Mouse (Mus musculus) adrenal gland, postnatal 4 days (tissue): Measurements from ENCODE around the gene Ap5s1. TPM values are rescaled to one million over a fixed set of nuclear protein-coding genes. Genes with fewer than 3 reads are reported as not detected.

Experiments used
- DNase-seq, 2 experiments: peaks; one replicate each; pipeline ENCODE4 v3.0.0; 2021 to 2022; ENCODE audit warnings: low spot score in 2 of 2, mixed read lengths in 2 of 2
- total RNA-seq, 2 experiments: library from RNA; stranded (reverse); gene quantifications; 2 replicates each; pipeline ENCODE4 v1.2.3; 2021

Ap5s1 gene
- total RNA-seq, 2 experiments from 2014 or later: 23.9 to 24.8 TPM

GRCm38 (mm10) chr2:131261481-131262212 is 54.8 kb downstream of the Ap5s1 start:
- no peak for DNase-seq

- DNase-seq: peak; percentile 86 to 92
These were observed 55.4 kb downstream of the Ap5s1 start, which contains the start of gene Pank2 for GRCm38 (mm10) chr2:131262213-131262672. Pank2 (plus strand) TSS chr2:131262495.

Other genes starting within 250 kb of the Ap5s1 start
- gene Gfra4, start 164.0 kb upstream of the Ap5s1 start, total RNA-seq: 10 to 100 TPM; 10.1 to 11.4 TPM
- gene Adam33, start 143.3 kb upstream of the Ap5s1 start, total RNA-seq: 1 to 10 TPM; 5.6 to 6.8 TPM
- gene Siglec1, start 120.3 kb upstream of the Ap5s1 start, total RNA-seq: 1 to 10 TPM; 2.6 to 3.0 TPM
- gene Hspa12b, start 79.8 kb upstream of the Ap5s1 start, total RNA-seq: 10 to 100 TPM; 20.7 to 23.0 TPM
- not detected for gene Gm11037, start 73.6 kb upstream of the Ap5s1 start, total RNA-seq
- gene 1700037H04Rik, start 47.0 kb upstream of the Ap5s1 start, total RNA-seq: 10 to 100 TPM; 42.1 to 47.4 TPM
- gene Cenpb, start 27.0 kb upstream of the Ap5s1 start, total RNA-seq: 10 to 100 TPM; 81.8 to 84.8 TPM
- 10 to 100 TPM; 28.8 to 40.0 TPM for gene Cdc25b, start 20.1 kb upstream of the Ap5s1 start, total RNA-seq
- gene Spef1, start 19.8 kb upstream of the Ap5s1 start, total RNA-seq: 1 to 10 TPM; 5.8 to 6.7 TPM
- 10 to 100 TPM; 33.9 to 35.8 TPM for gene Mavs, start 27.0 kb downstream of the Ap5s1 start, total RNA-seq
- gene Pank2, start 55.4 kb downstream of the Ap5s1 start, total RNA-seq: 10 to 100 TPM; 60.4 to 69.5 TPM
- gene Rnf24, start 145.8 kb downstream of the Ap5s1 start, total RNA-seq: 1 to 10 TPM; 9.4 to 9.7 TPM